Mouse (Mus musculus): ENCODE results near the gene Camk1d. TPM values are rescaled to one million over a fixed set of nuclear protein-coding genes. Genes with fewer than 3 reads are reported as not detected.

Camk1d gene
- polyA plus RNA-seq, 1 experiment from 2014 or later: 24.7 TPM

- no peak for ATAC-seq
- no peaks in the 10 kb centered on the region for H3K36me3 ChIP-seq
- no peaks in the 10 kb centered on the region for H3K27me3 ChIP-seq (replicated peaks)
- H3K4me1 ChIP-seq (replicated peaks): peaks cover 21% of the 10 kb centered on the region
- no peaks in the 10 kb centered on the region for H3K9me3 ChIP-seq
- H3K27ac ChIP-seq: peak overlapping the region; percentile 6; the same call in 1 of the 2 replicates
- 65% methylated on average over 8 of the region's 8 CpGs for WGBS
- H3K4me3 ChIP-seq (replicated peaks): no peak overlapping the region
- H3K9ac ChIP-seq: no peak overlapping the region
- no peak overlapping the region for H3K4me2 ChIP-seq (replicated peaks)
These were observed 399.0 kb downstream of the Camk1d start for GRCm38 (mm10) chr2:5315291-5315828.

GRCm38 (mm10) chr2:5314530-5315166 lies 399.7 kb downstream of the Camk1d start:
- Histone ChIP-seq H3K36me3 (no peaks in the 10 kb centered on the region), H3K4me3 (replicated peaks) (no peak overlapping the region), H3K4me1 (replicated peaks) (peaks cover 21% of the 10 kb centered on the region), H3K27ac (peak overlapping the region; percentile 18; the same call in 1 of the 2 replicates), H3K9me3 (no peaks in the 10 kb centered on the region), H3K9ac (no peak overlapping the region), H3K4me2 (replicated peaks) (no peak overlapping the region), H3K27me3 (replicated peaks) (no peaks in the 10 kb centered on the region)
- ATAC-seq: no peak
- 28% methylated on average over 9 of the region's 9 CpGs for WGBS

GRCm38 (mm10) chr2:5305156-5305555 lies 409.2 kb downstream of the Camk1d start:
- no peaks in the 10 kb centered on the region for H3K9me3 ChIP-seq
- no peaks in the 10 kb centered on the region for H3K4me1 ChIP-seq (replicated peaks)
- H3K4me2 ChIP-seq (replicated peaks): no peak overlapping the region
- ATAC-seq: no peak
- no peaks in the 10 kb centered on the region for H3K36me3 ChIP-seq
- WGBS: 86% methylated on average over 3 of the region's 3 CpGs
- H3K27me3 ChIP-seq (replicated peaks): no peaks in the 10 kb centered on the region
- no peak overlapping the region for H3K4me3 ChIP-seq (replicated peaks)
- no peak overlapping the region for H3K27ac ChIP-seq
- no peak overlapping the region for H3K9ac ChIP-seq

GRCm38 (mm10) chr2:5304451-5304850 lies 409.9 kb downstream of the Camk1d start:
- Histone ChIP-seq H3K4me3 (replicated peaks) (no peak overlapping the region), H3K4me1 (replicated peaks) (no peaks in the 10 kb centered on the region), H3K27me3 (replicated peaks) (no peaks in the 10 kb centered on the region), H3K4me2 (replicated peaks) (no peak overlapping the region), H3K27ac (no peak overlapping the region), H3K9ac (no peak overlapping the region), H3K9me3 (no peaks in the 10 kb centered on the region), H3K36me3 (no peaks in the 10 kb centered on the region)
- no peak for ATAC-seq
- WGBS: 88% methylated on average over 12 of the region's 12 CpGs

- no peaks in the 10 kb centered on the region for H3K9me3 ChIP-seq
- no peak overlapping the region for H3K27ac ChIP-seq
- no peak overlapping the region for H3K9ac ChIP-seq
- no peak overlapping the region for H3K4me3 ChIP-seq (replicated peaks)
- no peak overlapping the region for H3K4me2 ChIP-seq (replicated peaks)
- 85% methylated on average over 12 of the region's 12 CpGs for WGBS
- no peaks in the 10 kb centered on the region for H3K27me3 ChIP-seq (replicated peaks)
- no peaks in the 10 kb centered on the region for H3K36me3 ChIP-seq
- no peaks in the 10 kb centered on the region for H3K4me1 ChIP-seq (replicated peaks)
- ATAC-seq: no peak
These were observed 413.0 kb downstream of the Camk1d start for GRCm38 (mm10) chr2:5301286-5301685.

GRCm38 (mm10) chr2:5298071-5298470 lies 416.2 kb downstream of the Camk1d start:
- Histone ChIP-seq H3K27ac (no peak overlapping the region), H3K9me3 (no peaks in the 10 kb centered on the region), H3K9ac (no peak overlapping the region), H3K4me3 (replicated peaks) (no peak overlapping the region), H3K36me3 (no peaks in the 10 kb centered on the region), H3K4me1 (replicated peaks) (0 out of 2 replicates have a peak, but pooled peaks cover 3% of the 10 kb centered on the region), H3K27me3 (replicated peaks) (no peaks in the 10 kb centered on the region), H3K4me2 (replicated peaks) (no peak overlapping the region)
- 83% methylated on average over 10 of the region's 10 CpGs for WGBS
- ATAC-seq: no peak

- H3K9ac ChIP-seq: no peak overlapping the region
- no peaks in the 10 kb centered on the region for H3K9me3 ChIP-seq
- H3K4me3 ChIP-seq (replicated peaks): no peak overlapping the region
- no peak overlapping the region for H3K4me2 ChIP-seq (replicated peaks)
- H3K27me3 ChIP-seq (replicated peaks): no peaks in the 10 kb centered on the region
- H3K36me3 ChIP-seq: no peaks in the 10 kb centered on the region
- ATAC-seq: no peak
- 92% methylated on average over 11 of the region's 11 CpGs for WGBS
- no peak overlapping the region for H3K27ac ChIP-seq
- H3K4me1 ChIP-seq (replicated peaks): 0 out of 2 replicates have a peak, but pooled peaks cover 3% of the 10 kb centered on the region
These were observed 417.4 kb downstream of the Camk1d start for GRCm38 (mm10) chr2:5296749-5297545.

GRCm38 (mm10) chr2:5295098-5295497 lies 419.2 kb downstream of the Camk1d start:
- no peak overlapping the region for H3K9ac ChIP-seq
- no peak overlapping the region for H3K4me2 ChIP-seq (replicated peaks)
- no peak for ATAC-seq
- no peaks in the 10 kb centered on the region for H3K9me3 ChIP-seq
- no peaks in the 10 kb centered on the region for H3K36me3 ChIP-seq
- H3K4me1 ChIP-seq (replicated peaks): 0 out of 2 replicates have a peak, but pooled peaks cover 3% of the 10 kb centered on the region
- no peak overlapping the region for H3K4me3 ChIP-seq (replicated peaks)
- no peak overlapping the region for H3K27ac ChIP-seq
- no peaks in the 10 kb centered on the region for H3K27me3 ChIP-seq (replicated peaks)

- no peak for ATAC-seq
- Histone ChIP-seq H3K4me2 (replicated peaks) (no peak overlapping the region), H3K27ac (no peak overlapping the region), H3K4me1 (replicated peaks) (0 out of 2 replicates have a peak, but pooled peaks cover 3% of the 10 kb centered on the region), H3K9ac (no peak overlapping the region), H3K9me3 (no peaks in the 10 kb centered on the region), H3K27me3 (replicated peaks) (no peaks in the 10 kb centered on the region), H3K36me3 (no peaks in the 10 kb centered on the region), H3K4me3 (replicated peaks) (no peak overlapping the region)
- WGBS: 76% methylated on average over 5 of the region's 5 CpGs
These were observed 419.9 kb downstream of the Camk1d start for GRCm38 (mm10) chr2:5294451-5294850.

GRCm38 (mm10) chr2:5288593-5288992 lies 425.7 kb downstream of the Camk1d start:
- peaks cover 9% of the 10 kb centered on the region; the same call in 1 of the 2 replicates for H3K4me1 ChIP-seq (replicated peaks)

GRCm38 (mm10) chr2:5287044-5287380 lies 427.3 kb downstream of the Camk1d start:
- H3K4me3 ChIP-seq (replicated peaks): no peak overlapping the region
- H3K9me3 ChIP-seq: no peaks in the 10 kb centered on the region
- no peak for ATAC-seq
- no peaks in the 10 kb centered on the region for H3K27me3 ChIP-seq (replicated peaks)
- no peaks in the 10 kb centered on the region for H3K36me3 ChIP-seq
- H3K9ac ChIP-seq: no peak overlapping the region
- H3K4me1 ChIP-seq (replicated peaks): peaks cover 9% of the 10 kb centered on the region; the same call in 1 of the 2 replicates
- no peak overlapping the region for H3K4me2 ChIP-seq (replicated peaks)
- WGBS: 64% methylated on average over 3 of the region's 3 CpGs
- H3K27ac ChIP-seq: peak overlapping the region; percentile 51

More at GRCm38 (mm10) chr2:5288593-5288992, 425.7 kb downstream of the Camk1d start:
- no peak overlapping the region for H3K9ac ChIP-seq
- H3K27ac ChIP-seq: no peak overlapping the region
- no peak overlapping the region for H3K4me2 ChIP-seq (replicated peaks)
- WGBS: 53% methylated on average over 4 of the region's 4 CpGs
- H3K4me3 ChIP-seq (replicated peaks): no peak overlapping the region
- H3K9me3 ChIP-seq: no peaks in the 10 kb centered on the region
- no peaks in the 10 kb centered on the region for H3K27me3 ChIP-seq (replicated peaks)
- H3K36me3 ChIP-seq: no peaks in the 10 kb centered on the region
- no peak for ATAC-seq

- peaks cover 9% of the 10 kb centered on the region; the same call in 1 of the 2 replicates for H3K4me1 ChIP-seq (replicated peaks)
- no peaks in the 10 kb centered on the region for H3K36me3 ChIP-seq
- H3K27me3 ChIP-seq (replicated peaks): no peaks in the 10 kb centered on the region
- no peak overlapping the region for H3K4me3 ChIP-seq (replicated peaks)
- peak; percentile 91 for ATAC-seq
- no peaks in the 10 kb centered on the region for H3K9me3 ChIP-seq
- H3K4me2 ChIP-seq (replicated peaks): no peak overlapping the region
- H3K27ac ChIP-seq: peak overlapping the region; percentile 51
- 28% methylated on average over 5 of the region's 5 CpGs for WGBS
- no peak overlapping the region for H3K9ac ChIP-seq
These were observed 427.9 kb downstream of the Camk1d start for GRCm38 (mm10) chr2:5286189-5287043.
